Mouse (Mus musculus): ENCODE results near the gene Tpm1.

Gene Tpm1

GRCm38 (mm10) chr9:66988198-66988887, 60.9 kb downstream of the Tpm1 start:
- DNase-seq (ENCODE audit: low spot score in 2 of 2) = no peak

DNA sequence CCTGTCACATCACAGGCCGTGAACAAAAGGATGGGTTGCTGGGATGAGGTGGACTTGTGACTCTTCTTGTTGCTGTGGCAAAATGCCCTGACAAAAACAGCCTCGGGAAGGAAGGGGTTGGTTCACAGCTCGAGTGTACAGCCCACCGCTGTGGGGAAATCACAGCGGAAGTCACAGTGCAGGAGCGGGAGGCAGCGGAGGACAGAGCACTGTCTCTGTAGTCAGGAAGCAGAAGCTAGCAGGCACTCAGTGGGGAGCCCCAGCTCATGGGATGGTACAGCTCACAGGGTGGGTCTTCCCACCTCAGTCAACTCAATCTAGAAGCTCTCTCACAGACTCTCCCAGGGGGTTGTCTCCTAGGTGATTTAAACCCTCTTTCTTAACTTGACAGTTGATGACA, 63.8 kb downstream of the Tpm1 start:
- no peak for DNase-seq (ENCODE audit: low spot score in 2 of 2)

GRCm38 (mm10) chr9:66982085-66982484, 67.1 kb downstream of the Tpm1 start:
- DNase-seq (ENCODE audit: low spot score in 2 of 2) = no peak

DNA sequence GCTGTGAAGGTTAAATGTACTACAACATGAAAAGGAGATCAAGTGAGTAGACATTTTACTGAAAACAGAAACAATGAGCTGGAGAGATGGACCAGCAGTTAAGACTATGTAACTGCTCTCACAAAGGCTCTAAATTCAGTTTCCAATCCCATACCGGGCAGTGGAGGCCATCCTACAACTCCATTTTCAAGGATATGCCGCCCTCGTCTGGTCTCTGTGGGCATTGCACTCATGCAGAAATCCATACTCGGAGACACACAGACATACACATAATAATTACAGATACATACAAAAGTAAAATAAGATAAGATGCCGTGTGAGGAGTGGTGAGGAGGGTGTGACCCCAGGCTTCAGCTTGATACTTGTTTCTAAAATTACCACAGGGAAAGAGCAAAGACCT, 68.7 kb downstream of the Tpm1 start:
- peak in 1 of 2 experiments; percentile 23 for DNase-seq (ENCODE audit: low spot score in 2 of 2)

GRCm38 (mm10) chr9:66978468-66978867, 70.7 kb downstream of the Tpm1 start:
- no peak for DNase-seq (ENCODE audit: low spot score in 2 of 2)

DNA sequence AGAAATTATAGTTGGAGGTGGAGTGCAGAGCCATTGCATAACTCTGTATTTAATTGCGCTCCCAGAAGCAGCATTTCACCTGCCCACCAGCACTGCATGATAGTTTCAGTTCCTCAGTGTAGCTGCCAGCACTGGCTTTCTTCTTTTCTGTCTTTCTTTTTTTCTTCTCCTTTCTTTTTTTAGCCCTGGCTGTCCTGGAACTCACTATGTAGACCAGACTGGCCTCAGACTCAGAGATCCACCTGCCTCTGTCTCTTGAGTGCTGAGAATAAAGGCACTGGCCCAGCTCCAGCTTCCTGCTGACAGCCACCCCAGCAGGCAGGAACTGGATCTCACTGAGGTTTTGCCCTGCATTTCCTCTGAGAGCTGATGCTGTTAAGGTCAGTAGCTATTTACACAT, 71.2 kb downstream of the Tpm1 start:
- DNase-seq (ENCODE audit: low spot score in 2 of 2) = no peak

- no peak for DNase-seq (ENCODE audit: low spot score in 2 of 2)
Observed at GRCm38 (mm10) chr9:66977121-66977520, 72.1 kb downstream of the Tpm1 start.

DNA sequence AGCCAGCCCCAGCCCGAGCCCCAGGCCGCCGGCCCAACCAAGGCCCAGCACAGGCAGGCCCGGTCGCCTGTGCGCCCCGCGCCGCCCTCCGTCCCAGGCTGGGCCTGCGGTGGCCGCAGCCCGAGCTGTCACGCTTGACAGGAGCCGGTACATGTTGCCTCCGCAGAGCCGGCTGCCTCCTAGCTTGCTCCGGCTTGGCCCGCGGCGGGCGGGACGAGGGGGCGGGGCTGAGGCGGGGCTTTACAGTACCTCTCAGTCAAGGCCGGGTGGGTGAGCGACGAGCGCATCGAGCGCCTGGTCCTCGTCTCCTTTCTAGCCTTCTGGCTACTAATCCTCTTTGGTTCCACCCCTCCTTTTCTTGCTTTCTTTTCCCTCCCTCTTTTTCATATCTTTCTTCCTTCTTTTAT, 74.0 kb downstream of the Tpm1 start, which contains the start of gene Lactb:
TSS of gene Lactb (minus strand) at position 246 of the 407 bp plus-strand sequence.
- DNase-seq (ENCODE audit: low spot score in 2 of 2) = peak; percentile 92 to 94

- DNase-seq (ENCODE audit: low spot score in 2 of 2) = peak; percentile 72 to 76
Observed at GRCm38 (mm10) chr9:66974721-66975225, 74.4 kb downstream of the Tpm1 start.
